Mouse (Mus musculus) left cerebral cortex, postnatal 4 days (tissue): Measurements from ENCODE around the gene Ppfia1. TPM values are rescaled to one million over a fixed set of nuclear protein-coding genes. Genes with fewer than 3 reads are reported as not detected.

Experiments used
- DNase-seq: peaks from one replicate; pipeline ENCODE4 v3.0.0-alpha.2; 2022
- intact Hi-C: fragments of 180-260 bp; cut with DNase I; formaldehyde crosslinking; loops from one replicate; pipeline ENCODE4 v1.15.1; 2025
- total RNA-seq, 2 experiments: library from RNA; stranded (reverse); gene quantifications; 2 replicates each; pipeline ENCODE4 v1.2.3; 2021

The Ppfia1 gene
- total RNA-seq, 2 experiments from 2014 or later = 47.3 to 48.6 TPM

DNA sequence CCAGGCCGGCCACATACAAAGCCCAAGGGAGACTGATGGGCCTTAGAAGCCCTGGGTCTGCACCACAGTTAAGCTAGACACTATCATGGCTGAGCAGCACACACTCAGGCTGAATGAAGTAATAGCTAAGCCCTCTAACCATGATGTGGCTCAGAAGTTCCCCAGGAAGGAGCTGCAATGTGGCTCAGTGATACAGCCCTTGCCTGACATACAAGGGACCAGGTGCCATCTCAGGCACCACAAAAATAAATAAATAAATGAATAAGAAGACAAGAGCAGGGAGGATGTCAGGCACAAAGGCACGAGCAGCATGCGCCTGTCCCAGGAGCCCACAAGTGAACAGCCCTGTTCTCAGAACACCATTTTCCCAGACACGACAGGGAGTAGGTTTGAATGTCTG is 111.6 kb downstream of the Ppfia1 start:
- no peak for DNase-seq
- intact Hi-C loops = no loop called here

DNA sequence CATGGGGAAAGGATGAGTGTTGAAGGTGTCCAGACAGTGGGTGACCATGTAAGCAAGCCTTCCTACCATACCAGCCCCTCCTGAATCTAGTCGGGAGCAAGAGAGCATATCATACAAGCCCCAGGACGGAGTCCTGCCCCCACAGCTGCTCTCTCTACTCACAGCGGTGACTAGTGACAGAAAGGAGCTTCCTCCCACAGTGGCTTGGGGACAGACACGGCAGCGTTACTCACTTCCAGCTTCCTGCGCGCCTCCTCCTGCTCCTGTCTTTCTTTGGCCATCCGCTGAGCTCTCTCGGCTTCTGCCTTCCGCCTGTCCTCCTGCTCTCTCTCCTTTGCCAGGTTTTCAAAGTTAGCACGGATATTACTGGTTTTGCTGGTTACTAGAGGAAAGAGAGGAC is 112.1 kb downstream of the Ppfia1 start:
- DNase-seq = no peak
- intact Hi-C loops = no loop called here

DNA sequence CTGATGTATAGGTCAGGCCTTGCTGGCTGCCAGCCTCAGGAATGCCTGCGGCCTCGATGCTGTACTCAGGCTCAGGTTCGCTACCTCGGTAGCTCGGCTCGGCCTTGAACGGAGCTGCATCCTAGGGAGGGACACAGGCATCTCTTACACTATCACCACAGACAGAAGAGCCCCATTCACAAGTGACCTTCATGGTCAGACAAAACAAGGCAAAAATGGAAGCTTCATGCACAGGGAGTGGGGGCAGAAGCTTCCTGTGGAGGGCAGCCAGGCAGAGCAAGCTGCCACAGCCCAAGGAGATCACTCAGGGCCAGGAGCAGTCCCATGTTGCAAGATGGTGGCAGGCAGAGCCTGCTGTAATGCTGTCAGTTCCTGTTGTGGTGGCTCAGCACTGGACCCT is 114.7 kb downstream of the Ppfia1 start:
- intact Hi-C loops = no loop called here
- DNase-seq = no peak

DNA sequence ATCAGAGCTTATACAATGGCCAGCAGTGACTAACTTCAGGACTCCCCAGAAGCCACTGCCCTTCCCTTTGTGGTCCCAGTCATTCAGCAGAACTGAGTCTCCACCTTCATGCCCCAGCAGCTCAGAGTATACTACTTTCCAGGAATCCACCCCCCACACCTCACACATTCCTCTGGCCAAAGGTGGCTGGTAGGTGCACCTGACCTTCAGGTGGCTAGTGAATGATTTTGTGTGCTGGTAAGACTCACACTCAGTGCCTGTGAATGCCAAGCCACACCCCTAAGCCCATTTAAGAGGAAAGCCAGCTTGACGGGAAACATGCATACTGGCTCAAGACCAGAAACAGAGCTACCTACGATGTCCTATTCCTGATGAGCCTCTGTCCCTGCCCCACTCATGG is 120.6 kb downstream of the Ppfia1 start:
- intact Hi-C loops = no loop called here
- DNase-seq = no peak

DNA sequence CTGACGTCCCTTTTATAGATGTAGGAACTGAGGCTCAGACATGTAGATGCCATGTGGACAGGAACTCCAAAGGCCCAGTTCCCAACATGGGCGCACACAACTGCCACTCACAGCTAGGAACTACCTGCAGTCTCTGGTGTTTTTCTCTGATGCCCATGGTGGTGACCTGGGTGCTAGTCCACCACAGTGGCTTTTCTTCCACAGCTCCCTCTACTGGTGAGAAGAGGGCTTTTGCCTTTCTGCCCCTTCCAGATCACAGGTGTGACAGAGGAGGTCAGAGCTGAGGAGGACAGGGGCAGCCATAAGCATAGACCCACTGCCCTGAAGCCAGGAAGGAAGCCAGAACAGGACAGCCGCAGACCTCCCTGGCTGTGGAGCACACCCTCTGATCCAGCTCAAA is 126.1 kb downstream of the Ppfia1 start:
- no peak for DNase-seq
- intact Hi-C loops = loop anchor here (2.0 to 5.0 kb wide), 2 partner anchors 211 to 345 kb away; no protein-coding TSS in a partner anchor

Other genes starting within 250 kb of the Ppfia1 start
- gene Cttn, start 82.7 kb downstream of the Ppfia1 start, total RNA-seq = 100 to 1,000 TPM; 138 to 156 TPM
- gene Fadd, start 28.7 kb upstream of the Ppfia1 start, total RNA-seq = 1 to 10 TPM; 3.5 to 4.3 TPM
- 1 to 10 TPM; 5.3 to 7.6 TPM for gene Ano1, start 198.2 kb upstream of the Ppfia1 start, total RNA-seq